Mouse (Mus musculus): ENCODE results near the gene Cox20.

DNA sequence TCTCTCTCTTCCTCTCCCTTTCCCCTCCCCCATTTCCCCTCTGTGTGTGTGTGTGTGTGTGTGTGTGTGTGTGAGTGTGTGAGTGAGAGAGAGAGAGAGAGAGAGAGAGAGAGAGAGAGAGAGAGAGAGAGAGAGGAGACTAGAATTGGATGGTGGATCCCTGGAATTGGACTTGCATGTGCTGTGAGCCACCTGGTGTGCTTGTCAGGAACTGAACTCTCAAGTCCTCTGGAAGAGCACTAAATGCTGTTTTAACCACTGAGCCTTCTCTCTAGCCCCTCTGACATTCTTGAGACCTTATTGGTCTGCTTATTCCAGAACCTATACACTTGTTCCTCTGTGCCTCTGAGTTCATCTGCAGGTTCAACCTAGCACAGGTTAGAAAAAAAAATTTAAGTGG, 32.7 kb downstream of the Cox20 start:
- TF ChIP-seq GATA1 (IDR thresholded peaks at IDR 0.05; ENCODE audit: low read length) (no peak), TAL1 (IDR thresholded peaks at IDR 0.05; ENCODE audit: low read length) (no peak)

All from erythroblast, embryonic 14.5 days (primary cell).